Mouse (Mus musculus) neural tube, embryonic 11.5 days (tissue): ENCODE results near the gene Aplp2. TPM values are rescaled to one million over a fixed set of nuclear protein-coding genes. Genes with fewer than 3 reads are reported as not detected.

ENCODE experiments used
- ATAC-seq: fragments of 200-750 bp; cut with Nextera tagmentation; 2 replicates; pipeline ENCODE4 v1.8.0; 2017; ENCODE audit warnings: moderate number of reproducible peaks, mild to moderate bottlenecking, moderate TSS enrichment, moderate library complexity; ENCODE audit not compliant: insufficient read depth, low FRiP score, low TSS enrichment
- DNase-seq: peaks from one replicate; pipeline ENCODE4 v3.0.0-alpha.2; 2015; ENCODE audit warnings: low spot score
- H3K27ac ChIP-seq: fragments of 300-500 bp; sonication (generic); 2 replicates; pipeline ENCODE4 v1.5.1; 2014; ENCODE audit warnings: low read depth, mild to moderate bottlenecking, low read length
- H3K27me3 ChIP-seq: fragments of 300-500 bp; sonication (generic); 2 replicates; pipeline ENCODE4 v1.6.1; 2014; ENCODE audit warnings: mild to moderate bottlenecking, low read length, mixed read lengths; ENCODE audit not compliant: control insufficient read depth, insufficient read depth
- H3K36me3 ChIP-seq: fragments of 300-500 bp; sonication (generic); 2 replicates; pipeline ENCODE4 v1.6.1; 2014; ENCODE audit warnings: mild to moderate bottlenecking, low read length, moderate library complexity, mixed read lengths; ENCODE audit not compliant: control insufficient read depth, insufficient read depth
- H3K4me1 ChIP-seq: fragments of 300-500 bp; sonication (generic); 2 replicates; pipeline ENCODE4 v1.6.1; 2014; ENCODE audit warnings: low read length, mixed read lengths; ENCODE audit not compliant: control insufficient read depth, insufficient read depth
- H3K4me2 ChIP-seq: fragments of 300-500 bp; sonication (generic); 2 replicates; pipeline ENCODE4 v1.6.1; 2014; ENCODE audit warnings: low read depth, mild to moderate bottlenecking, moderate library complexity
- H3K4me3 ChIP-seq: fragments of 300-500 bp; sonication (generic); 2 replicates; pipeline ENCODE4 v1.5.1; 2014; ENCODE audit warnings: low read depth, low read length
- H3K9ac ChIP-seq: fragments of 300-500 bp; sonication (generic); 2 replicates; pipeline ENCODE4 v1.6.1; 2014; ENCODE audit warnings: mild to moderate bottlenecking, low read length
- H3K9me3 ChIP-seq: fragments of 300-500 bp; sonication (generic); 2 replicates; pipeline ENCODE4 v1.6.1; 2016; ENCODE audit warnings: low read length; ENCODE audit not compliant: control insufficient read depth
- WGBS: fragments of 180-500 bp; shearing (Covaris S2); extraction: QIAGEN DNeasy Blood & Tissue Kit; methylation state at CpG from one replicate; pipeline ENCODE4 v1.1.7; 2014; 5-methylcytosine and 5-hydroxymethylcytosine counted together
- polyA plus RNA-seq: library from polyadenylated mRNA; unstranded; fragments of >200 nt; fragmentation: Nextera tagmentation; extraction: Ambion mirVana; gene quantifications from 2 replicates; pipeline ENCODE4 v1.2.1, GENCODE M21; 2014

The Aplp2 gene
- polyA plus RNA-seq, 1 experiment from 2014 or later, result 318 TPM

GRCm38 (mm10) chr9:31238526-31238925, 26.9 kb upstream of the Aplp2 start:
- DNase-seq, result no peak

GRCm38 (mm10) chr9:31236079-31236478, 24.5 kb upstream of the Aplp2 start:
- Histone ChIP-seq H3K9ac (no peak overlapping the region), H3K27me3 (no peaks in the 10 kb centered on the region), H3K36me3 (no peaks in the 10 kb centered on the region), H3K27ac (no peak overlapping the region), H3K9me3 (no peaks in the 10 kb centered on the region), H3K4me3 (no peak overlapping the region), H3K4me1 (no peaks in the 10 kb centered on the region), H3K4me2 (no peak overlapping the region)
- WGBS, result 76% methylated on average over 5 of the region's 5 CpGs
- no peak for ATAC-seq
- DNase-seq, result no peak

More at GRCm38 (mm10) chr9:31238526-31238925, 26.9 kb upstream of the Aplp2 start:
- Histone ChIP-seq H3K9me3 (no peaks in the 10 kb centered on the region), H3K27ac (no peak overlapping the region), H3K4me3 (no peak overlapping the region), H3K36me3 (no peaks in the 10 kb centered on the region), H3K4me2 (no peak overlapping the region), H3K27me3 (no peaks in the 10 kb centered on the region), H3K4me1 (no peaks in the 10 kb centered on the region), H3K9ac (no peak overlapping the region)
- ATAC-seq, result no peak
- 84% methylated on average over 2 of the region's 2 CpGs for WGBS

- Histone ChIP-seq H3K9me3 (no peaks in the 10 kb centered on the region), H3K27me3 (no peaks in the 10 kb centered on the region), H3K36me3 (no peaks in the 10 kb centered on the region), H3K9ac (no peak overlapping the region), H3K4me2 (no peak overlapping the region), H3K27ac (no peak overlapping the region), H3K4me1 (no peaks in the 10 kb centered on the region), H3K4me3 (no peak overlapping the region)
- ATAC-seq, result no peak
- no peak for DNase-seq
- 89% methylated on average over 9 of the region's 9 CpGs for WGBS
Measured at GRCm38 (mm10) chr9:31235489-31235888, 23.9 kb upstream of the Aplp2 start.

- DNase-seq (no peak), ATAC-seq (no peak)
- Histone ChIP-seq H3K27me3 (no peaks in the 10 kb centered on the region), H3K9me3 (no peaks in the 10 kb centered on the region), H3K4me2 (no peak overlapping the region), H3K4me3 (no peak overlapping the region), H3K36me3 (no peaks in the 10 kb centered on the region), H3K4me1 (no peaks in the 10 kb centered on the region), H3K9ac (no peak overlapping the region), H3K27ac (no peak overlapping the region)
- WGBS, result 76% methylated on average over 4 of the region's 4 CpGs
Measured at GRCm38 (mm10) chr9:31235030-31235429, 23.4 kb upstream of the Aplp2 start.

- no peak overlapping the region for H3K4me2 ChIP-seq
- H3K4me1 ChIP-seq, result no peaks in the 10 kb centered on the region
- no peak overlapping the region for H3K9ac ChIP-seq
- DNase-seq, result no peak
- H3K27me3 ChIP-seq, result no peaks in the 10 kb centered on the region
- ATAC-seq, result no peak
- 73% methylated on average over 8 of the region's 8 CpGs for WGBS
- H3K4me3 ChIP-seq, result no peak overlapping the region
- H3K9me3 ChIP-seq, result no peaks in the 10 kb centered on the region
- no peaks in the 10 kb centered on the region for H3K36me3 ChIP-seq
- no peak overlapping the region for H3K27ac ChIP-seq
Measured at GRCm38 (mm10) chr9:31226541-31226940, 14.9 kb upstream of the Aplp2 start.

GRCm38 (mm10) chr9:31225808-31226207, 14.2 kb upstream of the Aplp2 start:
- Histone ChIP-seq H3K9me3 (no peaks in the 10 kb centered on the region), H3K4me2 (no peak overlapping the region), H3K4me1 (no peaks in the 10 kb centered on the region), H3K36me3 (no peaks in the 10 kb centered on the region), H3K27me3 (no peaks in the 10 kb centered on the region), H3K27ac (no peak overlapping the region), H3K4me3 (no peak overlapping the region), H3K9ac (no peak overlapping the region)
- no peak for DNase-seq
- no peak for ATAC-seq
- 90% methylated on average over 11 of the region's 11 CpGs for WGBS

- WGBS, result 82% methylated on average over 4 of the region's 4 CpGs
- no peaks in the 10 kb centered on the region for H3K4me1 ChIP-seq
- DNase-seq, result no peak
Measured at GRCm38 (mm10) chr9:31223475-31223874, 11.9 kb upstream of the Aplp2 start.

GRCm38 (mm10) chr9:31221170-31221569, 9.6 kb upstream of the Aplp2 start:
- Histone ChIP-seq H3K9ac (no peak overlapping the region), H3K27me3 (no peaks in the 10 kb centered on the region), H3K27ac (no peak overlapping the region), H3K36me3 (no peaks in the 10 kb centered on the region), H3K4me1 (no peaks in the 10 kb centered on the region), H3K4me2 (no peak overlapping the region), H3K9me3 (no peaks in the 10 kb centered on the region), H3K4me3 (no peak overlapping the region)
- DNase-seq, result no peak
- no peak for ATAC-seq
- WGBS, result 43% methylated on average over 10 of the region's 10 CpGs

More at GRCm38 (mm10) chr9:31223475-31223874, 11.9 kb upstream of the Aplp2 start:
- Histone ChIP-seq H3K9ac (no peak overlapping the region), H3K36me3 (no peaks in the 10 kb centered on the region), H3K9me3 (no peaks in the 10 kb centered on the region), H3K4me2 (no peak overlapping the region), H3K27ac (no peak overlapping the region), H3K27me3 (no peaks in the 10 kb centered on the region), H3K4me3 (no peak overlapping the region)
- ATAC-seq, result no peak

- no peaks in the 10 kb centered on the region; the same call in 1 of the 2 replicates for H3K4me1 ChIP-seq
- H3K27ac ChIP-seq, result no peak overlapping the region
- H3K4me2 ChIP-seq, result no peak overlapping the region
- DNase-seq (no peak), ATAC-seq (no peak)
- H3K9me3 ChIP-seq, result no peaks in the 10 kb centered on the region
- H3K36me3 ChIP-seq, result no peaks in the 10 kb centered on the region
- 73% methylated on average over 7 of the region's 7 CpGs for WGBS
- H3K9ac ChIP-seq, result no peak overlapping the region
- no peak overlapping the region for H3K4me3 ChIP-seq
- no peaks in the 10 kb centered on the region for H3K27me3 ChIP-seq
Measured at GRCm38 (mm10) chr9:31217631-31218380, 6.2 kb upstream of the Aplp2 start.
